Mouse (Mus musculus) neutrophil, adult 59 days (primary cell): ENCODE results near the gene 2310003L06Rik. TPM values are rescaled to one million over a fixed set of nuclear protein-coding genes. Genes with fewer than 3 reads are reported as not detected.

ENCODE experiments used
- total RNA-seq, 2 experiments: library from RNA; stranded (reverse); gene quantifications; 1 replicate in 1 of 2; 2 replicates in 1 of 2; pipeline ENCODE4 v1.2.4; 2023

The 2310003L06Rik gene
- not detected for total RNA-seq

GRCm38 (mm10) chr5:87969201-87969600, at the start of gene 2310003L06Rik, which contains the start of gene Gm28434:
Gene 2310003L06Rik, plus strand, starts transcription at chr5:87969459.
Gene Gm28434, plus strand, starts transcription at chr5:87969517.

GRCm38 (mm10) chr5:87925372-87925771, 43.9 kb upstream of the 2310003L06Rik start, which contains the start of gene Csn3:
Gene Csn3, plus strand, starts transcription at chr5:87925579.

DNA sequence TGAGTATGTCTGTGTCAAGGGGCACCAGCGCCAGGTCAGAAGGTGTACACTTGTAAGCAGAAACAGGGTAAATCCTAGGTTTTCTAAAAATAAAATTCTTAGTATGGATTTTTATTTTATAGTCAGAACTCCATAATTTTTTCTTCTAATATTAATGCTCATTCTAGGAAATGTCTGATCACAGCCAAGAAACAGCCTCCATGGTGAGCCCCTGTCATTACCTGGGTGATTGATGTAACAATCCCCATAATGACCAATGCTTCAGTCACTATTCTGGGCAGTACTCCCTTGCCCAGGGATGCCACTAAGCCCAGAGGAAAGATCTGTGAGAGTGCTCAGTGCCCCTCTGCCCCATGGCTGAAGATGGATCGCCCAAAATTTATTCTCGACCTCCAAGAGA, 9.9 kb downstream of the 2310003L06Rik start, which contains the start of gene Cabs1:
Gene Cabs1 (plus strand): TSS at position 301 of the 400 bp plus-strand sequence.

DNA sequence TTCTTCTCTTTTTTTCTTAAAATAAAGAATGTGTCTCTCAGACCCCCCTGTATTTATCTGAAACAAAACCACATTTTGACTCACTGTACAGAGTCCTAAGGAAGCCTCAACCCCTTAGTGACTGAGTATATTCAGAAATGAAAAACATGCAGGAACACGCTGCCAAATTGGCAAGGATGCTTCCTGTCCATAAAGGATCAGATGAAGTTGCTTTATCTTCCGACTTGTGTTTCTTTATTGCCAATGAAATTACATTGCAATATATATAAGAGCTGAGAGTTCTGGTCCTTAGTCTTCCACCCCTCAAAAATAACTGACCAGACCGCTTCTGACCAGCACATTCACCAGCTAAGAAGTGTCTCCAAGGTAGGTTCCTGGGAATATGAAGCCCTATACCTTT, 33.0 kb downstream of the 2310003L06Rik start, which contains the start of gene Smr3a:
Gene Smr3a (plus strand): TSS at position 301 of the 400 bp plus-strand sequence.

Other genes starting within 250 kb of the 2310003L06Rik start
- gene Csn1s2a, start 194.9 kb upstream of the 2310003L06Rik start, total RNA-seq = not detected
- gene Csn1s2b, start 161.4 kb upstream of the 2310003L06Rik start, total RNA-seq = not detected
- not detected for gene Prr27, start 143.8 kb upstream of the 2310003L06Rik start, total RNA-seq
- not detected for gene Odam, start 84.4 kb upstream of the 2310003L06Rik start, total RNA-seq
- gene Csn3, start 43.9 kb upstream of the 2310003L06Rik start, total RNA-seq = not detected
- gene Gm28434, start 58 bp downstream of the 2310003L06Rik start, total RNA-seq = not detected
- not detected for gene Cabs1, start 10.0 kb downstream of the 2310003L06Rik start, total RNA-seq
- gene Smr3a, start 33.1 kb downstream of the 2310003L06Rik start, total RNA-seq = not detected
- gene Smr2, start 117.1 kb downstream of the 2310003L06Rik start, total RNA-seq = not detected
- gene Gm11116, start 142.1 kb downstream of the 2310003L06Rik start, total RNA-seq = not detected
- not detected for gene Gm11115, start 184.6 kb downstream of the 2310003L06Rik start, total RNA-seq